Mouse (Mus musculus): ENCODE measurements around the gene Peli2. TPM values are rescaled to one million over a fixed set of nuclear protein-coding genes. Genes with fewer than 3 reads are reported as not detected.

Gene Peli2
- polyA plus RNA-seq, 1 experiment, result not detected

GRCm38 (mm10) chr14:48143141-48143540 lies 22.5 kb downstream of the Peli2 start:
- Histone ChIP-seq H3K27ac (ENCODE audit: insufficient read depth, low read depth, low read length) (no peak overlapping the region), H3K4me1 (ENCODE audit: control insufficient read depth, insufficient read depth, low read length) (peaks cover 28% of the 10 kb centered on the region), H3K4me3 (ENCODE audit: insufficient read depth, low read depth, low read length) (no peak overlapping the region)
- no peak for TF ChIP-seq CTCF (IDR thresholded peaks at IDR 0.05; ENCODE audit: insufficient read depth, low read depth, low read length)
- TF ChIP-seq POLR2A (IDR thresholded peaks at IDR 0.05; ENCODE audit: insufficient read depth, low read depth, low read length), result no peak
- WGBS, result 60% methylated on average over 4 of the region's 4 CpGs

GRCm38 (mm10) chr14:48144330-48144729 lies 23.7 kb downstream of the Peli2 start:
- 66% methylated on average over 17 of the region's 17 CpGs for WGBS

GRCm38 (mm10) chr14:48147688-48148087 lies 27.1 kb downstream of the Peli2 start:
- WGBS, result 75% methylated on average over 6 of the region's 6 CpGs
- no peak for TF ChIP-seq POLR2A (IDR thresholded peaks at IDR 0.05; ENCODE audit: insufficient read depth, low read depth, low read length)
- TF ChIP-seq CTCF (IDR thresholded peaks at IDR 0.05; ENCODE audit: insufficient read depth, low read depth, low read length), result no peak
- Histone ChIP-seq H3K27ac (ENCODE audit: insufficient read depth, low read depth, low read length) (no peak overlapping the region), H3K4me1 (ENCODE audit: control insufficient read depth, insufficient read depth, low read length) (peaks cover 17% of the 10 kb centered on the region), H3K4me3 (ENCODE audit: insufficient read depth, low read depth, low read length) (no peak overlapping the region)

More at GRCm38 (mm10) chr14:48144330-48144729, 23.7 kb downstream of the Peli2 start:
- Histone ChIP-seq H3K4me3 (ENCODE audit: insufficient read depth, low read depth, low read length) (no peak overlapping the region), H3K27ac (ENCODE audit: insufficient read depth, low read depth, low read length) (no peak overlapping the region), H3K4me1 (ENCODE audit: control insufficient read depth, insufficient read depth, low read length) (peaks cover 26% of the 10 kb centered on the region)
- TF ChIP-seq POLR2A (IDR thresholded peaks at IDR 0.05; ENCODE audit: insufficient read depth, low read depth, low read length), result no peak
- TF ChIP-seq CTCF (IDR thresholded peaks at IDR 0.05; ENCODE audit: insufficient read depth, low read depth, low read length), result no peak

GRCm38 (mm10) chr14:48148615-48149014 lies 28.0 kb downstream of the Peli2 start:
- peaks cover 13% of the 10 kb centered on the region for H3K4me1 ChIP-seq (ENCODE audit: control insufficient read depth, insufficient read depth, low read length)
- WGBS, result 57% methylated on average over 6 of the region's 6 CpGs
- no peak overlapping the region for H3K4me3 ChIP-seq (ENCODE audit: insufficient read depth, low read depth, low read length)
- no peak overlapping the region for H3K27ac ChIP-seq (ENCODE audit: insufficient read depth, low read depth, low read length)
- no peak for TF ChIP-seq POLR2A (IDR thresholded peaks at IDR 0.05; ENCODE audit: insufficient read depth, low read depth, low read length)
- no peak for TF ChIP-seq CTCF (IDR thresholded peaks at IDR 0.05; ENCODE audit: insufficient read depth, low read depth, low read length)

- WGBS, result 93% methylated on average over 9 of the region's 9 CpGs
Observed at GRCm38 (mm10) chr14:48149351-48149750, 28.7 kb downstream of the Peli2 start.

GRCm38 (mm10) chr14:48150903-48151302 lies 30.3 kb downstream of the Peli2 start:
- WGBS, result 97% methylated on average over 1 of the region's 1 CpGs
- no peak for TF ChIP-seq CTCF (IDR thresholded peaks at IDR 0.05; ENCODE audit: insufficient read depth, low read depth, low read length)
- no peak for TF ChIP-seq POLR2A (IDR thresholded peaks at IDR 0.05; ENCODE audit: insufficient read depth, low read depth, low read length)
- Histone ChIP-seq H3K4me1 (ENCODE audit: control insufficient read depth, insufficient read depth, low read length) (peaks cover 12% of the 10 kb centered on the region), H3K4me3 (ENCODE audit: insufficient read depth, low read depth, low read length) (no peak overlapping the region), H3K27ac (ENCODE audit: insufficient read depth, low read depth, low read length) (no peak overlapping the region)

More at GRCm38 (mm10) chr14:48149351-48149750, 28.7 kb downstream of the Peli2 start:
- H3K27ac ChIP-seq (ENCODE audit: insufficient read depth, low read depth, low read length), result no peak overlapping the region
- peaks cover 9% of the 10 kb centered on the region for H3K4me1 ChIP-seq (ENCODE audit: control insufficient read depth, insufficient read depth, low read length)
- H3K4me3 ChIP-seq (ENCODE audit: insufficient read depth, low read depth, low read length), result no peak overlapping the region
- no peak for TF ChIP-seq CTCF (IDR thresholded peaks at IDR 0.05; ENCODE audit: insufficient read depth, low read depth, low read length)
- TF ChIP-seq POLR2A (IDR thresholded peaks at IDR 0.05; ENCODE audit: insufficient read depth, low read depth, low read length), result no peak

GRCm38 (mm10) chr14:48151554-48151953 lies 30.9 kb downstream of the Peli2 start:
- TF ChIP-seq POLR2A (IDR thresholded peaks at IDR 0.05; ENCODE audit: insufficient read depth, low read depth, low read length) (no peak), CTCF (IDR thresholded peaks at IDR 0.05; ENCODE audit: insufficient read depth, low read depth, low read length) (no peak)
- peaks cover 12% of the 10 kb centered on the region for H3K4me1 ChIP-seq (ENCODE audit: control insufficient read depth, insufficient read depth, low read length)
- no peak overlapping the region for H3K27ac ChIP-seq (ENCODE audit: insufficient read depth, low read depth, low read length)
- WGBS, result 72% methylated on average over 2 of the region's 2 CpGs
- no peak overlapping the region for H3K4me3 ChIP-seq (ENCODE audit: insufficient read depth, low read depth, low read length)

- peaks cover 15% of the 10 kb centered on the region for H3K4me1 ChIP-seq (ENCODE audit: control insufficient read depth, insufficient read depth, low read length)
- WGBS, result 65% methylated on average over 2 of the region's 2 CpGs
- no peak overlapping the region for H3K4me3 ChIP-seq (ENCODE audit: insufficient read depth, low read depth, low read length)
- H3K27ac ChIP-seq (ENCODE audit: insufficient read depth, low read depth, low read length), result no peak overlapping the region
- no peak for TF ChIP-seq POLR2A (IDR thresholded peaks at IDR 0.05; ENCODE audit: insufficient read depth, low read depth, low read length)
- no peak for TF ChIP-seq CTCF (IDR thresholded peaks at IDR 0.05; ENCODE audit: insufficient read depth, low read depth, low read length)
Observed at GRCm38 (mm10) chr14:48153064-48153463, 32.4 kb downstream of the Peli2 start.

- no peak for TF ChIP-seq CTCF (IDR thresholded peaks at IDR 0.05; ENCODE audit: insufficient read depth, low read depth, low read length)
- TF ChIP-seq POLR2A (IDR thresholded peaks at IDR 0.05; ENCODE audit: insufficient read depth, low read depth, low read length), result no peak
- no peak overlapping the region for H3K27ac ChIP-seq (ENCODE audit: insufficient read depth, low read depth, low read length)
- WGBS, result 56% methylated on average over 5 of the region's 5 CpGs
- no peak overlapping the region for H3K4me3 ChIP-seq (ENCODE audit: insufficient read depth, low read depth, low read length)
- peaks cover 19% of the 10 kb centered on the region for H3K4me1 ChIP-seq (ENCODE audit: control insufficient read depth, insufficient read depth, low read length)
Observed at GRCm38 (mm10) chr14:48153865-48154511, 33.4 kb downstream of the Peli2 start.

Measured in olfactory bulb, adult 2 months (tissue).